Mouse (Mus musculus): ENCODE data around the gene Rnf25. TPM values are rescaled to one million over a fixed set of nuclear protein-coding genes. Genes with fewer than 3 reads are reported as not detected.

Rnf25 gene
- polyA plus RNA-seq, 1 experiment from 2014 or later: 41.8 TPM

DNA sequence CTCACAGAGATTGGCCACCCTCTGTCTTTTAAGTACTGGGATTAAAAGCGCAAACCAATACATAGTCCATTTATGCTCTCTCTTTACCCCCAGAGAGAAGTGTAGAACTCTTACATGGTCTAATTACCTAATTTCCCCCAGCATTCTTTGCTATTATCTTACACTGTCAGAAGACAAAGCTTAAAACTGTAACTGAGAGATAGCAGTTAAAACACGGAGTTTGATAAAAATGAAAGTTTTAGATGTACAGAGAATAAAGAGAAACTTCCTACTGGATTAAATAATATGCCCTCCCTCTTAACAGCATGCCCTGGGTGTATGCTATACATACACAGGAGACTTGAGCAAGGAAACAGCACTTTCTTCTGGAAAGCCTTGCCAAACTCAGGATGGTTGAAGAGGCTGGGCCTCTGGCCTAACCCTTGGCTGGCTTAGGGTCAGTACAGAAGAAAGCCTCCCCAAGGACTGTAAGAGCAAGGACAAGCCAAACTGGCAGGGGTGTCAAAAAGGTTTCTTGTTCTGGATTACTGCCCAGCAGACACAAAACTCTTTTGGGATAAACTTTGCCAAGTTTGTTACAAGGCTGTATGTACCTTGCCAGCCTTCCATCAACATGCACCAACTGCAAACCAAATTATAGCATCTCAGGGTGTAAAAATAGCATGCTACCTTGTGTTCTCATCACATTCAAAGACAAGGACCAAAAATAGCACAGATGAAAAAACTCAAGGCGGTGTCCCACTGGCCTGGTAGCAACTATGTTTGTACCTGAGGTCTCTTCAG is 16.4 kb downstream of the Rnf25 start:
- H3K27ac ChIP-seq (replicated peaks): no peak overlapping the region
- H3K36me3 ChIP-seq: peaks cover 13% of the 10 kb centered on the region
- no peak for ATAC-seq (replicated peaks)
- H3K9me3 ChIP-seq: no peaks in the 10 kb centered on the region
- no peak overlapping the region for H3K4me3 ChIP-seq
- no peak overlapping the region for H3K4me2 ChIP-seq (replicated peaks)
- H3K9ac ChIP-seq (replicated peaks): no peak overlapping the region
- no peaks in the 10 kb centered on the region for H3K27me3 ChIP-seq
- peaks cover 35% of the 10 kb centered on the region for H3K4me1 ChIP-seq
- WGBS: 90% methylated on average over 3 of the region's 3 CpGs

- H3K4me1 ChIP-seq: peaks cover 23% of the 10 kb centered on the region
Observed at GRCm38 (mm10) chr1:74582621-74583020, 18.6 kb downstream of the Rnf25 start.

DNA sequence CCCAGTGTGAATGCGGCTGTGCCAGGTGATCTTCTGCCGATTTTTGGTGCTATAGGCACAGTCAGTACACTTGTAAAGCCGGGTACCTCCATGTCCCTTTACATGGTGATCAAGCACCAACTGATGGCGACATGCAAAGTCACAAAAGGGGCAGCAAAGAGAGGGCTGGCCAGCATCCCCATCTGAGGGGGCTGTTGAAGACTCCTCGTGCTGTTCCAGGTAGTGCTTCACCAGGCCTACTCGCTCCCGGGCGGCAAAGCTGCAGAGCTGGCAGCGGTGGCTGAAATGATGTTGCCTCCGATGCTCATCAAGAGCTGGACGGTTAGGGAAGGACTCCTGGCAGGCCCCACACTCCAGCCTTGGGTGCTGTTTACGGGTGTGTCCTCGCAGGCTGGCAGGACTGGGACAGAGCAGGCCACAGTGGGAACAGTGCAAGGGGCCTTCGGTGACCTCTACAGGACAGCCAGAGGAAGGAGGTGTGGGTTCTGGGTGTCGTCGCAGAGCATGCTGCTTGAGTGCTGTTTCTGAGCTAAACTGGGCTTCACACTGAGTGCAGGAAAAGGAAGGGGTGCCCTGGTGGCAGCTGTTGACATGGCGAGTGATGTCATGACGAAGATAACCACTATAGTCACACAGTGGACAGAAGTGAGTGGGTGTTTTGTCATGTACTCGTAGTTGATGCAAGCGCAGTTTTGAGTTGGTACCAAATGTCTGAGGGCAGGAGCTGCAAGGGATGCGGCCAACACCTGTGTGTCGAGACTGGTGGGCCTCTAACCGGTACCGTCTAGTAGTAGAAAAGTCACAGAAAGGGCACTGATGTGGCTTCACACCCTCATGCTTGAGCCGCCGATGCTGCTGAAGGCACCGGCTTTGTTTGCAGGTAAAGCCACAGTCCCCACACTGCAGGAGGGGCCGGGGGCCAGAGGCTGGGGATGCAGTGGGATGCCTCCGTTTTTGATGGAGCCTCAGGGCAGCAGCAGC is 31.2 kb downstream of the Rnf25 start:
- no peak for ATAC-seq (replicated peaks)
- no peaks in the 10 kb centered on the region for H3K27me3 ChIP-seq
- H3K9ac ChIP-seq (replicated peaks): no peak overlapping the region
- H3K27ac ChIP-seq (replicated peaks): no peak overlapping the region
- H3K4me1 ChIP-seq: no peaks in the 10 kb centered on the region
- H3K36me3 ChIP-seq: peaks cover 93% of the 10 kb centered on the region
- WGBS: 92% methylated on average over 29 of the region's 29 CpGs
- no peak overlapping the region for H3K4me2 ChIP-seq (replicated peaks)
- no peaks in the 10 kb centered on the region for H3K9me3 ChIP-seq
- H3K4me3 ChIP-seq: no peak overlapping the region

More at GRCm38 (mm10) chr1:74582621-74583020, 18.6 kb downstream of the Rnf25 start:
- H3K4me3 ChIP-seq: no peak overlapping the region
- no peak overlapping the region for H3K27ac ChIP-seq (replicated peaks)
- peaks cover 32% of the 10 kb centered on the region for H3K36me3 ChIP-seq
- H3K9me3 ChIP-seq: no peaks in the 10 kb centered on the region
- no peak overlapping the region for H3K4me2 ChIP-seq (replicated peaks)
- WGBS: 83% methylated on average over 3 of the region's 3 CpGs
- ATAC-seq (replicated peaks): no peak
- H3K9ac ChIP-seq (replicated peaks): no peak overlapping the region
- H3K27me3 ChIP-seq: no peaks in the 10 kb centered on the region

- Histone ChIP-seq H3K4me2 (replicated peaks) (no peak overlapping the region), H3K36me3 (peaks cover 67% of the 10 kb centered on the region), H3K9me3 (no peaks in the 10 kb centered on the region), H3K4me3 (no peak overlapping the region), H3K27me3 (no peaks in the 10 kb centered on the region), H3K27ac (replicated peaks) (no peak overlapping the region), H3K9ac (replicated peaks) (no peak overlapping the region), H3K4me1 (no peaks in the 10 kb centered on the region)
- no peak for ATAC-seq (replicated peaks)
- WGBS: 71% methylated on average over 6 of the region's 6 CpGs
Observed at GRCm38 (mm10) chr1:74565834-74566233, 35.4 kb downstream of the Rnf25 start.

DNA sequence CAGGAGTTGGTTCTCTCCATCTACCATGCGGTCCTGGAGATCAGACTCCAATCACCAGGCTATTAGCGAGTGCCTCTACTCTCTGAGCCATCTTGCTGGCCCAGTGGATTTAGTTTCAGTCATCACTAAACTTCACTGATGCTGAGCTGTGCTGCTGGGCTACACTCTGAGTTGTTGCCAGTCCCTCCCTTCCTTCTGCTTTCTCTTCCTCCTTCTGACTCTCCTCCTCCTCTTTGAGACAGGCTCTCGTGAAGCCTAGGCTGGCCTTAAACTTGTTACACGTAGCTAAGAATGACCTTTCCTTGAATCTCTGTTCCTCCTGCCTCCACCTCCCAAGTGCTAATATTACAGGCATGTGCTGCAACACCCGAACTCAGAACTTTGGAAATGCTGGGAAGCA is 42.1 kb downstream of the Rnf25 start:
- H3K4me1 ChIP-seq: no peaks in the 10 kb centered on the region
- no peak for ATAC-seq (replicated peaks)
- H3K4me2 ChIP-seq (replicated peaks): no peak overlapping the region
- 87% methylated on average over 5 of the region's 5 CpGs for WGBS
- H3K4me3 ChIP-seq: no peak overlapping the region
- H3K36me3 ChIP-seq: peaks cover 5% of the 10 kb centered on the region; the same call in 1 of the 2 replicates
- H3K27ac ChIP-seq (replicated peaks): no peak overlapping the region
- H3K9me3 ChIP-seq: no peaks in the 10 kb centered on the region
- no peak overlapping the region for H3K9ac ChIP-seq (replicated peaks)
- H3K27me3 ChIP-seq: no peaks in the 10 kb centered on the region

- Histone ChIP-seq H3K4me3 (no peak within 1 kb of the TSS), H3K27ac (replicated peaks) (no peak within 1 kb of the TSS), H3K4me2 (replicated peaks) (no peak within 1 kb of the TSS; the same call in 1 of the 2 replicates), H3K36me3 (no peaks in the 10 kb centered on the region), H3K9me3 (no peaks in the 10 kb centered on the region), H3K4me1 (peaks cover 10% of the 10 kb centered on the region), H3K27me3 (no peaks in the 10 kb centered on the region), H3K9ac (replicated peaks) (no peak within 1 kb of the TSS)
- 28% methylated on average over 4 of the region's 4 CpGs for WGBS
- no peak for ATAC-seq (replicated peaks)
Observed at GRCm38 (mm10) chr1:74544184-74544583, 57.0 kb downstream of the Rnf25 start, which contains the start of gene Usp37. Gene Usp37, minus strand, starts transcription at chr1:74544284.

Small RNAs within 50 kb of the gene (microRNA-seq; reads per million reads assigned to microRNA genes)
- gene Gm25035: not detected

Other genes with a start within 250 kb of the Rnf25 start
- gene Catip, start 239.3 kb downstream of the Rnf25 start, polyA plus RNA-seq (2015; fragmentation: Nextera tagmentation; extraction: Ambion mirVana): 0.38 and 1.2 TPM in 2 replicates
- 1.9 and 3.2 TPM in 2 replicates for gene Slc11a1, start 226.2 kb downstream of the Rnf25 start, polyA plus RNA-seq (2015; fragmentation: Nextera tagmentation; extraction: Ambion mirVana)
- 21.4 and 22.4 TPM in 2 replicates for gene Ctdsp1, start 209.9 kb downstream of the Rnf25 start, polyA plus RNA-seq (2015; fragmentation: Nextera tagmentation; extraction: Ambion mirVana)
- 0.27 and 0.29 TPM in 2 replicates for gene Vil1, start 192.0 kb downstream of the Rnf25 start, polyA plus RNA-seq (2015; fragmentation: Nextera tagmentation; extraction: Ambion mirVana)
- 53.8 and 56.2 TPM in 2 replicates for gene Cnot9, start 95.3 kb downstream of the Rnf25 start, polyA plus RNA-seq (2015; fragmentation: Nextera tagmentation; extraction: Ambion mirVana)
- gene Plcd4, start 58.5 kb downstream of the Rnf25 start, polyA plus RNA-seq (2015; fragmentation: Nextera tagmentation; extraction: Ambion mirVana): 3.4 and 5.3 TPM in 2 replicates
- 32.2 and 33.0 TPM in 2 replicates for gene Usp37, start 57.1 kb downstream of the Rnf25 start, polyA plus RNA-seq (2015; fragmentation: Nextera tagmentation; extraction: Ambion mirVana)
- gene Zfp142, start 13.2 kb downstream of the Rnf25 start, polyA plus RNA-seq (2015; fragmentation: Nextera tagmentation; extraction: Ambion mirVana): 8.9 and 9.6 TPM in 2 replicates
- gene Bcs1l, start 13.1 kb downstream of the Rnf25 start, polyA plus RNA-seq (2015; fragmentation: Nextera tagmentation; extraction: Ambion mirVana): 27.6 and 27.9 TPM in 2 replicates
- gene Stk36, start within 50 bp of the Rnf25 start, polyA plus RNA-seq (2015; fragmentation: Nextera tagmentation; extraction: Ambion mirVana): 25.7 and 27.9 TPM in 2 replicates
- 15.3 and 16.1 TPM in 2 replicates for gene Ttll4, start 60.3 kb upstream of the Rnf25 start, polyA plus RNA-seq (2015; fragmentation: Nextera tagmentation; extraction: Ambion mirVana)
- gene Cyp27a1, start 112.2 kb upstream of the Rnf25 start, polyA plus RNA-seq (2015; fragmentation: Nextera tagmentation; extraction: Ambion mirVana): 0.91 and 1.6 TPM in 2 replicates
- not detected in 2 replicates for gene Prkag3, start 147.8 kb upstream of the Rnf25 start, polyA plus RNA-seq (2015; fragmentation: Nextera tagmentation; extraction: Ambion mirVana)
- gene Wnt6, start 170.5 kb upstream of the Rnf25 start, polyA plus RNA-seq (2015; fragmentation: Nextera tagmentation; extraction: Ambion mirVana): 2.2 and 2.3 TPM in 2 replicates
- 0.50 and 0.80 TPM in 2 replicates for gene Wnt10a, start 190.1 kb upstream of the Rnf25 start, polyA plus RNA-seq (2015; fragmentation: Nextera tagmentation; extraction: Ambion mirVana)